Mouse (Mus musculus) ES-E14 (cell line): Measurements from ENCODE around the gene Gm16867.
"Not testable (repeated sequence)": the region's sequence is repeated elsewhere in the genome, so short reads cannot be mapped to it uniquely, and the experiment has no call there.

ENCODE experiments used
- CHD2 ChIP-seq: IDR thresholded peaks from 2 replicates; pipeline ENCODE4 v1.6.1; 2014; ENCODE audit warnings: mild to moderate bottlenecking, low read depth, low read length, inconsistent platforms
- HCFC1 ChIP-seq: IDR thresholded peaks from 2 replicates; pipeline ENCODE4 v1.6.1; 2012; ENCODE audit warnings: low read length, inconsistent platforms, borderline replicate concordance; ENCODE audit not compliant: insufficient read depth
- MAFK ChIP-seq: IDR thresholded peaks from 2 replicates; pipeline ENCODE4 v1.6.1; 2014; ENCODE audit warnings: mild to moderate bottlenecking, low read depth, low read length, inconsistent platforms; ENCODE audit not compliant: insufficient read depth
- ZC3H11A ChIP-seq: IDR thresholded peaks from 2 replicates; pipeline ENCODE4 v1.6.1; 2012; ENCODE audit warnings: low read depth, mild to moderate bottlenecking, inconsistent platforms, low read length, borderline replicate concordance

GRCm38 (mm10) chr14:69520810-69521209 is 17.6 kb upstream of the Gm16867 start:
- not testable (repeated sequence) for TF ChIP-seq CHD2, MAFK, ZC3H11A, HCFC1
